Mouse (Mus musculus) forebrain, embryonic 12.5 days (tissue): ENCODE results near the gene Pdia2. TPM values are rescaled to one million over a fixed set of nuclear protein-coding genes. Genes with fewer than 3 reads are reported as not detected.
A peak's percentile ranks its signal among the peaks of the same experiment; 100 is the strongest.

Experiments
- ATAC-seq: fragments of 200-750 bp; cut with Nextera tagmentation; 2 replicates; pipeline ENCODE4 v1.8.0; 2017; ENCODE audit warnings: moderate TSS enrichment; ENCODE audit not compliant: low FRiP score
- H3K27ac ChIP-seq: fragments of 300-500 bp; sonication (generic); 2 replicates; pipeline ENCODE4 v1.5.1; 2016; ENCODE audit warnings: mild to moderate bottlenecking
- H3K27me3 ChIP-seq: fragments of 300-500 bp; sonication (generic); 2 replicates; pipeline ENCODE4 v1.6.1; 2016; ENCODE audit warnings: mild to moderate bottlenecking
- H3K36me3 ChIP-seq: fragments of 300-500 bp; sonication (generic); replicated peaks from 2 replicates; pipeline ENCODE4 v1.6.1; 2016; ENCODE audit warnings: mild to moderate bottlenecking
- H3K4me1 ChIP-seq: fragments of 300-500 bp; sonication (generic); 2 replicates; pipeline ENCODE4 v1.6.1; 2016
- H3K4me2 ChIP-seq: fragments of 300-500 bp; sonication (generic); 2 replicates; pipeline ENCODE4 v1.6.1; 2016; ENCODE audit warnings: mild to moderate bottlenecking, moderate library complexity
- H3K4me3 ChIP-seq: fragments of 300-500 bp; sonication (generic); replicated peaks from 2 replicates; pipeline ENCODE4 v1.5.1; 2016; ENCODE audit warnings: mild to moderate bottlenecking
- H3K9ac ChIP-seq: fragments of 300-500 bp; sonication (generic); 2 replicates; pipeline ENCODE4 v1.6.1; 2016; ENCODE audit warnings: mild to moderate bottlenecking
- H3K9me3 ChIP-seq: fragments of 300-500 bp; sonication (generic); 2 replicates; pipeline ENCODE4 v1.6.1; 2016
- WGBS: fragments of 180-500 bp; shearing (Covaris S2); methylation state at CpG from one replicate; pipeline ENCODE4 v1.1.7; 2016; 5-methylcytosine and 5-hydroxymethylcytosine counted together
- polyA plus RNA-seq: library from polyadenylated mRNA; unstranded; fragments of >200 nt; fragmentation: Nextera tagmentation; extraction: Ambion mirVana; gene quantifications from 2 replicates; pipeline ENCODE4 v1.2.1, GENCODE M21; 2016

Pdia2 gene
- polyA plus RNA-seq, 1 experiment from 2014 or later = 0.29 TPM

DNA sequence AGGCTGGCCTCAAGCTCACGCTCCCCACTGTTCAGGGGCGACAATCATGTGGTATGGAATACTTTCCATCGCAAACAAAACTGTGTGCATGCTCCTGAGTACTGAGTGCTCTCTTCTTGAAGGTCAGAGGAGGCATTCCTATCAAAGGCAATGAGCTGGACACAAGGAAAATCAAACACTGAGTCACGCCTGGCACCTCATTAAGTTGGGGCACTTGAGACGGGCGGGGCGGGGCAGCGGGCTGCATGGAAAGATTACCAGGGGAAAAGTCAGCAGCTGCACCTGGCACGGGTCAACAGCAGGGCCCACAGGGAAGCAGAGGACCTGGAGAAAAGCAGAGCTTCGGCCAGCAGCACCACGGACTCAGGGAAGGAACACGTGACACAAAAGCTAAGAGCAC, 26.3 kb upstream of the Pdia2 start:
- Histone ChIP-seq H3K27me3 (no peaks in the 10 kb centered on the region), H3K27ac (no peak overlapping the region), H3K4me1 (no peaks in the 10 kb centered on the region), H3K4me3 (no peak overlapping the region), H3K4me2 (no peak overlapping the region), H3K36me3 (no peaks in the 10 kb centered on the region), H3K9me3 (no peaks in the 10 kb centered on the region), H3K9ac (no peak overlapping the region)
- no peak for ATAC-seq
- 91% methylated on average over 12 of the region's 12 CpGs for WGBS

DNA sequence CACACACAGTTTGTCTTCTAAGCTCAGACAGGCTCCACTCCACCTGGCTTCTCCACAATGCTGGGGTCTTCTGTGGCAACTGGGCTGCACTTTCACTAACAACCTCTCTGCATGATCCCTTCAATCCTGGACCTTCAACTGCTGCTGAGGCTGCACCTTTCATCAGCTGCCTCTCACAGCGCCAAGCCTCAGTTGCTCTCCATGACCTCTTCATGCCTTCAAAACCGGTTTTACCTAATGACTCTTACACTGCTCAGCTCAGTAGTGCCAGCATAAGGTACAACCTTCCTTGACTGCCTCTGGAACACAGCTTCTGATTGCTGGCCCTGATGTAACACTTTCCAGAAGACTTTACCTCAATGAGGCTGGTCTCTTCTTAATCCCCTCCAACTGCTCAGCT, 22.6 kb upstream of the Pdia2 start:
- no peaks in the 10 kb centered on the region for H3K4me1 ChIP-seq
- no peak overlapping the region for H3K27ac ChIP-seq
- no peak overlapping the region for H3K9ac ChIP-seq
- H3K27me3 ChIP-seq = no peaks in the 10 kb centered on the region
- 87% methylated on average over 2 of the region's 2 CpGs for WGBS
- no peak overlapping the region for H3K4me3 ChIP-seq
- 0 out of 2 replicates have a peak, but pooled peaks cover 3% of the 10 kb centered on the region for H3K36me3 ChIP-seq
- no peaks in the 10 kb centered on the region for H3K9me3 ChIP-seq
- no peak for ATAC-seq
- H3K4me2 ChIP-seq = no peak overlapping the region

DNA sequence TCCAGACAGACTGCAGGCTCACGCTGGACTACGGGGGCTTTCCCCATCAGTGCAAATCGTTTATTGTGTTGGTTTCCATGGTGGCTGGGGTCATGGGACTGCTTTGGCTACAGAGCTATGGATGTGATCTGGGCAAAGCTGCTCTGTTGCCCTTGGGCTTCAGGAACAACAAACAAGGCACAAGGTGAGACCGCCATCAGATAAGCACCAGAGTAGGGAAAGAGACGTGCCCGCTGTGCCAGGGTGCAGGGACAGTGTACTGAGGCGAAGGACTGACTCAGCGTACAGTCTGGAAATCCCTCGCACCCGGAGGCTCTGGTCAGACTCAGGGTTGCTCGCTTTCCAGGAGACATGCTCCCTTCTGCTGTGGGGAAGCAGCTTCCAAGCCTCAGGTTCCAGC, 13.8 kb upstream of the Pdia2 start:
- Histone ChIP-seq H3K4me2 (no peak overlapping the region), H3K36me3 (0 out of 2 replicates have a peak, but pooled peaks cover 9% of the 10 kb centered on the region), H3K4me3 (no peak overlapping the region), H3K27me3 (no peaks in the 10 kb centered on the region), H3K27ac (no peak overlapping the region), H3K9me3 (no peaks in the 10 kb centered on the region), H3K9ac (no peak overlapping the region), H3K4me1 (no peaks in the 10 kb centered on the region)
- no peak for ATAC-seq
- 92% methylated on average over 11 of the region's 11 CpGs for WGBS

DNA sequence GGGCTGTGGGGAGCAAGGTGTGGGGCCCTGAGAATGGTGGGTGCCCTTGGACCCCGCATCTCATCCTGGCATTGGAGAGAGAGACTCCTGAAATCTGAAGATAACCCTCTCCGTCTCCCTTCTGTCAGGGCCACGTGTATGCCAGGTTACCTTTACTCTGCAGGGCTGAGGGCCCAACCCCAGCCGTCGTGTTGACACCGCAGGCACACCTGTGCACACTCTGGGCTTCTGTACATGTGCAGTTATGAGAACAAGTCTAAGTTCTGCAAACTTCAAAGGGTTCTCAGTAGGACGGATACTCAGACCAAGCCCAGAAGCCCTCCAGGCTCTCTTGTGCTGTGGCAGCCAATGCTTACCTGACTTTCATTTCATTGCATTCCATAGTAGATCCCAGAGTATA, 13.4 kb upstream of the Pdia2 start:
- Histone ChIP-seq H3K4me2 (no peak overlapping the region), H3K27me3 (no peaks in the 10 kb centered on the region), H3K9ac (no peak overlapping the region), H3K36me3 (0 out of 2 replicates have a peak, but pooled peaks cover 9% of the 10 kb centered on the region), H3K9me3 (no peaks in the 10 kb centered on the region), H3K27ac (no peak overlapping the region), H3K4me1 (no peaks in the 10 kb centered on the region), H3K4me3 (no peak overlapping the region)
- no peak for ATAC-seq
- WGBS = 87% methylated on average over 7 of the region's 7 CpGs

DNA sequence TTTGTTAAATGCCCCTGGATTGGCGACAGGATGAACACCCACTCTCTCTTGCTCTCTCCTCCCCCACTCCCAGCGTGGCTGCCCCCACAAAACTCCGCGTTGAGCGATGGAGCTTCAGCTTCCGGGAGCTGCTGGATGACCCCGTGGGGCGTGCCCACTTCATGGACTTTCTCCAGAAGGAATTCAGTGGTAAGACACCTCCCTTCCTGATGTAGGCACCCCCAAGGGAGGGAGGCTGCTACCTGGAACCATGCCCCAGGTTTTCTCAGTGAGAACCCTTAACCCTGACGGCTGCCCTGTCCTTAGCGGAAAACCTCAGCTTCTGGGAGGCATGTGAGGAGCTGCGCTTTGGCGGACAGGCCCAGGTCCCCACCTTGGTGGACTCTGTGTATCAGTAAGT, 8.8 kb upstream of the Pdia2 start, which contains the start of gene Arhgdig:
Arhgdig (minus strand) TSS at position 101 of the 400 bp plus-strand sequence.
- Histone ChIP-seq H3K4me2 (no peak within 1 kb of the TSS), H3K9me3 (no peaks in the 10 kb centered on the region), H3K27me3 (peaks cover 33% of the 10 kb centered on the region), H3K9ac (no peak within 1 kb of the TSS), H3K4me3 (no peak within 1 kb of the TSS), H3K27ac (no peak within 1 kb of the TSS), H3K36me3 (no peaks in the 10 kb centered on the region), H3K4me1 (peaks cover 9% of the 10 kb centered on the region)
- ATAC-seq = no peak
- WGBS = 88% methylated on average over 12 of the region's 12 CpGs

DNA sequence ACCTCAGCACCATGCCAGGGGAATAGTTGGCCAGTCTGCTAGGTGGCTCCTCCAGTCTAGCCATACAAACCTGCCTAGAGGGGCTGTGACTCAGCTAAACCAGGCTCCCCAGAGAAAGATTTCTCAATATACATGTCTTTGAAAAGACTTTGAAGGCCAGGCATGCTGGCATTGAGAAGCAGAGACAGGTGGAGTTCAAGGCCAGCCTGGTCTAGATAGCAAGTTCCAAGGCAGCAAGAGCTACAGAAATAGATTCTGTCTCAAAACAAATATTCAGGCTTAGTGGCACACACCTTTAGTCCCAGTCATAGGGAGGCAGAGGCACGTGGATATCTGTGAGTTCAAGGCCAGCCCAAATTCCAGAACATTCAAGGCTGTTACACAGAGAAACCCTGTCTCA, 7.5 kb upstream of the Pdia2 start:
- H3K27me3 ChIP-seq = peaks cover 46% of the 10 kb centered on the region
- no peaks in the 10 kb centered on the region for H3K9me3 ChIP-seq
- H3K4me3 ChIP-seq = no peak overlapping the region
- H3K9ac ChIP-seq = no peak overlapping the region
- no peak overlapping the region for H3K27ac ChIP-seq
- no peak for ATAC-seq
- peaks cover 13% of the 10 kb centered on the region for H3K4me1 ChIP-seq
- H3K36me3 ChIP-seq = no peaks in the 10 kb centered on the region
- 45% methylated on average over 1 of the region's 1 CpGs for WGBS
- no peak overlapping the region for H3K4me2 ChIP-seq

DNA sequence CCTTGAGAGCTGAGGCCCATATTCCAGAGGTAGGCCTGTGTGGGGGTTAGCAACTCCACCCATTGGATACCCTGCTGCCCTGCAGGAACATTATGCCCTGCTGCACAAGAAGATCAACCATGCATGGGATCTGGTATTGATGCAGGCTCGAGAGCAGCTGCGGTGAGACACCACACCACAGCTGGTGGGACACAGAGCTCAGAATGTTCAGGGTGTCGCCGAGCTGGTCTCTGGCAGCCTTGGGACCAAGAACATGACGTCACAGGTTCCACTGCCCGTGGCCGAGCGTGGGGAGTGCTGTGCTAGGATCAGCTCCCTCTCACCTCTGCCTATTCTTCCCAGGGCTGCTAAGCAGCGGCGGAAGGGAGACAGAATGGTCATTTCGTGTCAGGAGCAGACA, 5.9 kb upstream of the Pdia2 start:
- Histone ChIP-seq H3K36me3 (no peaks in the 10 kb centered on the region), H3K4me1 (peaks cover 23% of the 10 kb centered on the region), H3K4me3 (no peak overlapping the region), H3K9ac (no peak overlapping the region), H3K4me2 (no peak overlapping the region), H3K27ac (no peak overlapping the region), H3K27me3 (peaks cover 62% of the 10 kb centered on the region), H3K9me3 (no peaks in the 10 kb centered on the region)
- no peak for ATAC-seq
- WGBS = 33% methylated on average over 11 of the region's 11 CpGs

DNA sequence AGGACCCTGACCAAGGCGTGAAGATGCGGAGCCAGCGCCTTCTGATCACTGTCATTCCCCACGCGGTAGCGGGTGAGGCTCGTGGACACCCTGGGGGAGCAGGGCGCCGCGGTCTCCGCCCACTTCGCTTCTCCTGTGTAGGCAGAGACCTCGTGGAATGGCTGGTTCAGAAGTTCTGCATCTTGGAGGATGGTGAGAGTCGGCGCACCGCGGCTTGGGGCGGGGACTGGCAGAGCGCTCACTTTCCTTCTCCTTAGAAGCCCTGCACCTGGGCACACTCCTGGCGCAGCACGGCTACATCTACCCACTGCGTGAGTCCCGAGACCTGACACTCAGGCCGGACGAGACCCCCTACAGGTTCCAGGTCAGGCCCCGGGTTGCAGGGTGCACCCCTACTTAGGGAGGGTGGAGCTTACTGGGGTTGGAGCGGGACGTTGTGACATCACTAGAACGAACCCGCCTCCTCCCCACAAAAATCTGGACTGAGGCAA, 4.5 kb upstream of the Pdia2 start:
- H3K4me3 ChIP-seq = peak overlapping the region; percentile 40
- ATAC-seq = no peak
- H3K27me3 ChIP-seq = peaks cover 74% of the 10 kb centered on the region
- H3K36me3 ChIP-seq = no peaks in the 10 kb centered on the region
- peak overlapping the region; percentile 36 for H3K9ac ChIP-seq
- H3K4me2 ChIP-seq = peak overlapping the region; percentile 61
- peaks cover 23% of the 10 kb centered on the region for H3K4me1 ChIP-seq
- whole genome bisulfite sequencing = under 1% methylated on average over 30 of the region's 30 CpGs
- H3K9me3 ChIP-seq = no peaks in the 10 kb centered on the region
- no peak overlapping the region for H3K27ac ChIP-seq

DNA sequence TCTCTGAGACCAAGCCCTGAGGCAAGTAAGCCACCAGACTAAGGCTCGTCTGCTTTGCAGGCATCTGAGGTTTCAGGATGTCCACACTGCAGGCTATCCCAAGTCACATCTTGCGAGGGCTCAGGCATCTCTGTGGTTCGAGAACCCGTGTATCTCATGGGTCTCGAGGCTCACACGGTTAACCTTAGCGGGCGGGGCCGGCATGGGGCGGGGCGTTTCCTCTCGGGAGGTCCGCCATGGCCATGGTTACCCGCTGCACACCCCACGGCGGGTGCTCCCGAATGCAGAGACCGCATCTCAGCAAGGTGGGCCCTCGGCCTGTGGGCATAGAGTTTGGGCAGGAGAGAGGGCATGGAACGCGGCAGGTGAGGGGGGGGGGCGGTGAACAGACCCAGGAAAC, 3.9 kb upstream of the Pdia2 start, which contains the start of gene Rgs11:
Rgs11 (plus strand) TSS at position 215 of the 400 bp plus-strand sequence.
- Histone ChIP-seq H3K4me1 (peaks cover 23% of the 10 kb centered on the region), H3K9me3 (no peaks in the 10 kb centered on the region), H3K36me3 (peaks cover 4% of the 10 kb centered on the region), H3K27me3 (peaks cover 74% of the 10 kb centered on the region), H3K9ac (peak within 1 kb of the TSS; percentile 36), H3K27ac (no peak within 1 kb of the TSS), H3K4me2 (peak within 1 kb of the TSS; percentile 61), H3K4me3 (peak within 1 kb of the TSS; percentile 40)
- 2% methylated on average over 21 of the region's 22 CpGs for WGBS
- ATAC-seq = no peak

DNA sequence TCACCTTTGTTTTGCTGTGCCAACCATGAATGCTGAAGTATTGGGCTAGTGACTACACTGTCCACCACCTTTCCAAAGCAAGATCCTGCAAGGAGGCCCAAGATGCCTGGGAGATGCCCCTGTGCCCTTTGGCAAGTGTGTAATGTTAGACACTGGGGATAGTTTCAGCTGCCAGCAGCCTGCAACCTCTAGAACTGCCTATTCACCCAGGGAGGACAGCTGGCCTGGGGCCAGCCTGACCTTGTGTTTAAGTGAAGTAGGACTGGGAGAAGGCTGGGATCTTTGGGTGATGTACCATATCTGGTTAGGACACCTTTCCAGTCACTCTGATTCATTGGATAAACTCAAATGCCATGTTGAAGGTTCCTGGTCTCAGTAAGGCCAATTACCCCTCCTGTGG, 3.1 kb upstream of the Pdia2 start:
- no peaks in the 10 kb centered on the region for H3K9me3 ChIP-seq
- no peak for ATAC-seq
- H3K4me2 ChIP-seq = no peak overlapping the region
- no peak overlapping the region for H3K9ac ChIP-seq
- peaks cover 23% of the 10 kb centered on the region for H3K4me1 ChIP-seq
- H3K4me3 ChIP-seq = 0 out of 2 replicates have a peak overlapping the region, but pooled peaks have one; percentile 40
- no peak overlapping the region for H3K27ac ChIP-seq
- peaks cover 74% of the 10 kb centered on the region for H3K27me3 ChIP-seq
- H3K36me3 ChIP-seq = peaks cover 11% of the 10 kb centered on the region

DNA sequence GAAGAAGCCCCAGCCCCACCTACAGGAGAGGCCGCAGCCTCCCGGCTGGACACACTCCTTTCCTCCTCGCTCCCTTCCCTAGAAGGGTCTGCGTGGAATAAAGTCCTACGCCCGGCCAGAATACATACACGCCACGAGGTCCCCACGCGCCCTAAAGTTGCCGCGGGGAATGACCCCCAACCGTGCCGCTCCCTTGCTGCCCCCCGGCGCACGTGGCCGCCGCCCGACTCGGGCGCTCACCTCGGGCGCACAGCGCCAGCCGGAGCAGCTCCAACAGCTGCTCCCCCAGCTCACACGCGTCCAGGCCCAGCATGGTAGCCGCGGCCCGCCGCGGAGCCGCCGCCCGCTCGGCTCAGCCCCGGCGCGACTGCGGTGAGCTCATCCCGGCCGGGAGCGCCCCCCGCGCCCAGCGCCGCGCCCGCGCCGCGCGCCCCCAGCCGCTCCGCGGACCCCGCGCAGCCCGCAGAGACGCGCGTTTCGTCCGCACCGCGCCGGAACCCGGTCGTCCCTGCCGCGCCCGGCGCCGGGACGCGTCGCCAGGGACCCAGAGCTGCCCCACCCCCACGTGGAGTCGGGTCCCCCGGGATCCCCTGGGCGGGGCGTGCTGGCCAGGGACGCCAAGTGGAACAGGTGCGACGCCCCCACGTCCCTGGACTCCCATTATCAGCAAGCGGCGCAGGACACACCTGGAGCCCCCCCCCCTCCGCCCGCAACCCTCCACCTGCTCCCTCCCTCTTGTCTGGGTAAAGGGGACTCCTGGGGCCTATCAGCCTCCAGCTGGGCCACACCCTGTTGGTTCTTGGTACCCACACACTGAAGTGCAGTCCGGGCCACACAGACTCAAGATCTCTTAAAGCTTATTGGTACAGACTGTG, 2.2 kb upstream of the Pdia2 start:
- Histone ChIP-seq H3K36me3 (peaks cover 21% of the 10 kb centered on the region), H3K4me1 (peaks cover 23% of the 10 kb centered on the region), H3K4me2 (peak overlapping the region; percentile 93), H3K9ac (peak overlapping the region; percentile 60), H3K9me3 (no peaks in the 10 kb centered on the region), H3K4me3 (peak overlapping the region; percentile 53), H3K27ac (no peak overlapping the region), H3K27me3 (peaks cover 74% of the 10 kb centered on the region)
- ATAC-seq = peak; percentile 66
- WGBS = under 1% methylated on average over 74 of the region's 92 CpGs

DNA sequence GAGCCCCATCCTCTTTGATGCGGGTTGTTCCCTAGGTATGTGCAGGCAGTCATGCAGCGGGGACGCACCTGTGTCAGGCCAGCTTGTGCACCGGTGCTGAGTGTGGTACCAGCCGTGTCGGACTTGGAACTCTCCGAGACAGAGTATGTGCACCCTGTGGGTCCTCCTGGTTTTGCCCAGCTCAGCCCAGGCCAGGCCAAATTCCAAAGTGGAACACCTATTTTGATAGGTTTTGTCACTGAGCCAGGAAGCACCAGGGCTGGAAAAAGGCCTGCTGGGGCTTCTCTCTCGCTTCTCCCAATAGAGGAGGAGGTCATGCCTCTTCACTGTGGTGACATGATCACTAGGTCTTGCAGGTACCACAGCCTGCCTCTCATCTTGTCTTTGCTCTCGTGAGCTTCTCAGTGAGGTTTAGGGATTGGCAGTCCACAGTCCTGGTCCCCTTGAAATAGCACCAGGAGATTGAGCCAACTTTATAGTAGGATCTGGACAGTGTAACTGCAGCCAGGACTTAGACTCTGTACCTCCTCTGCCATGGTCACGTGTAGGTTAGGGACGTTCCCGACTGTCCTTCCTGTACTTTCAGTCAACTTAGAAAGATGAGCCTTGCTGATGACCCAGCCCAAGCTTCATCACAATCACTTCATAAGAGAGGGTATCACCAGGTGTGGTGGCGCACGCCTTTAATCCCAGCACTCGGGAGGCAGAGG, 6.3 kb downstream of the Pdia2 start:
- Histone ChIP-seq H3K27me3 (no peaks in the 10 kb centered on the region), H3K4me1 (no peaks in the 10 kb centered on the region), H3K4me2 (no peak overlapping the region), H3K36me3 (peaks cover 96% of the 10 kb centered on the region), H3K27ac (no peak overlapping the region), H3K9me3 (no peaks in the 10 kb centered on the region), H3K9ac (no peak overlapping the region), H3K4me3 (no peak overlapping the region)
- no peak for ATAC-seq
- 96% methylated on average over 15 of the region's 15 CpGs for WGBS
